33 mouse cellular contexts compared by ENCODE assay signal in the genomic region with DNA sequence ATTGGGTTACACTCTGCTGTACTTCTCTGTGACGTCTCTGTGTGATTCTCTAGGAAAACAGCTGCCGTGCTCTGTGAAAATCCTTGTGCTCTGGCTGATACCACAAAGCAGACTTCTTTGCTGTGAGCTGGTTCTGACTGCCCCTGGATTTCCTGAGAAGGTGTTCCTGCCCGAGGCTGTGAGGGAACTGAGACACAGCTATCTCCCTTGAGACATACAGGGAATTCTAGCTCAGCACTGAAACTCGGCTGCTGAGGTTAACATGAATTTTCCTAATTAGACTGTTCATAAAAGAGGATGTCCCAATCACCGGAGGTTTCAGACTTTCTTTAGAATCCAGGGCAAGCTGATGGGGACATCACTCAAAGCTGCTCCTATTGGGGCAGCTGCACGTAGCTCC.
"Had no signal": no experiment of that assay in that cellular context is flagged by ENCODE, and none has a peak within 500 bp of the region (broad histone marks: within the 10 kb centered on the region; RNA-seq: fewer than 3 reads in every experiment).

No protein-coding gene starts in this region.

- H3K27ac ChIP-seq: limb, embryonic 10.5 days; limb, embryonic 12.5 days; limb, embryonic 13.5 days; limb, embryonic 15.5 days; liver, embryonic 12.5 days; liver, embryonic 13.5 days; liver, embryonic 14.5 days; liver, embryonic 15.5 days; lung, embryonic 15.5 days; macrophage; midbrain, embryonic 10.5 days; midbrain, embryonic 12.5 days; midbrain, embryonic 13.5 days; midbrain, embryonic 15.5 days; neural tube, embryonic 12.5 days; neural tube, embryonic 13.5 days had no signal

- ATAC-seq: liver, embryonic 12.5 days; liver, postnatal 0 days; lung, postnatal 0 days; midbrain, embryonic 13.5 days; midbrain, embryonic 15.5 days; midbrain, embryonic 16.5 days had no signal

- H3K36me3 ChIP-seq: limb, embryonic 10.5 days; limb, embryonic 12.5 days; limb, embryonic 13.5 days; limb, embryonic 15.5 days; liver, embryonic 12.5 days; liver, embryonic 13.5 days; liver, embryonic 15.5 days; lung, embryonic 15.5 days; midbrain, embryonic 10.5 days; midbrain, embryonic 12.5 days; midbrain, embryonic 13.5 days; midbrain, embryonic 15.5 days; neural tube, embryonic 12.5 days; neural tube, embryonic 13.5 days had no signal

- H3K27me3 ChIP-seq: limb, embryonic 12.5 days; limb, embryonic 13.5 days; limb, embryonic 15.5 days; liver, embryonic 12.5 days; liver, embryonic 13.5 days; liver, embryonic 15.5 days; lung, embryonic 15.5 days; midbrain, embryonic 12.5 days; midbrain, embryonic 13.5 days; midbrain, embryonic 15.5 days; neural tube, embryonic 12.5 days; neural tube, embryonic 13.5 days had no signal

- DNase-seq: left cerebral cortex, postnatal 4 days; liver; liver, embryonic 13.5 days; liver, postnatal 0 days; lung, adult 18-20 months; lung, adult 2 months; lung, embryonic 14.5 days; lung, postnatal 10 days; lung, postnatal 14 days; lung, postnatal 36 days; lung, postnatal 4 days; midbrain, embryonic 14.5 days had no signal

- H3K4me2 ChIP-seq: limb, embryonic 12.5 days; limb, embryonic 13.5 days; limb, embryonic 15.5 days; liver, embryonic 11.5 days; liver, embryonic 12.5 days; liver, embryonic 13.5 days; liver, embryonic 15.5 days; lung, embryonic 14.5 days; lung, embryonic 15.5 days; midbrain, embryonic 11.5 days; midbrain, embryonic 12.5 days; midbrain, embryonic 13.5 days; midbrain, embryonic 15.5 days; neural tube, embryonic 12.5 days; neural tube, embryonic 13.5 days had no signal

- H3K9ac ChIP-seq: limb, embryonic 12.5 days; limb, embryonic 13.5 days; limb, embryonic 15.5 days; liver, embryonic 12.5 days; liver, embryonic 13.5 days; liver, embryonic 14.5 days; liver, embryonic 15.5 days; liver, postnatal 0 days; lung, embryonic 14.5 days; lung, embryonic 15.5 days; midbrain, embryonic 12.5 days; midbrain, embryonic 13.5 days; midbrain, embryonic 15.5 days; neural tube, embryonic 12.5 days; neural tube, embryonic 13.5 days had no signal

- H3K4me1 ChIP-seq: limb, embryonic 15.5 days; liver, embryonic 12.5 days; liver, embryonic 13.5 days; liver, embryonic 15.5 days; lung, embryonic 15.5 days; megakaryocyte, embryonic 14.5 days; midbrain, embryonic 10.5 days; midbrain, embryonic 12.5 days; midbrain, embryonic 13.5 days; midbrain, embryonic 15.5 days; neural tube, embryonic 12.5 days; neural tube, embryonic 13.5 days had no signal

- H3K9me3 ChIP-seq: limb, embryonic 10.5 days; limb, embryonic 12.5 days; limb, embryonic 13.5 days; limb, embryonic 15.5 days; liver, embryonic 12.5 days; liver, embryonic 13.5 days; liver, embryonic 15.5 days; lung, embryonic 15.5 days; midbrain, embryonic 10.5 days; midbrain, embryonic 12.5 days; midbrain, embryonic 13.5 days; midbrain, embryonic 15.5 days; neural tube, embryonic 12.5 days; neural tube, embryonic 13.5 days had no signal

- H3K4me3 ChIP-seq: limb, embryonic 10.5 days; limb, embryonic 12.5 days; limb, embryonic 13.5 days; limb, embryonic 15.5 days; liver, embryonic 12.5 days; liver, embryonic 13.5 days; liver, embryonic 15.5 days; lung, embryonic 15.5 days; megakaryocyte, embryonic 14.5 days; midbrain, embryonic 10.5 days; midbrain, embryonic 12.5 days; midbrain, embryonic 13.5 days; midbrain, embryonic 15.5 days; myocyte; neural tube, embryonic 12.5 days; neural tube, embryonic 13.5 days had no signal
